Mouse (Mus musculus): ENCODE results near the gene Antxr1.
A peak's percentile ranks its signal among the peaks of the same experiment; 100 is the strongest.

Gene Antxr1

GRCm38 (mm10) chr6:87244117-87245100, 91.2 kb downstream of the Antxr1 start:
- no peak for DNase-seq

GRCm38 (mm10) chr6:87237260-87237659, 98.4 kb downstream of the Antxr1 start:
- DNase-seq, result no peak

- DNase-seq, result no peak
Observed at GRCm38 (mm10) chr6:87236061-87236460, 99.6 kb downstream of the Antxr1 start.

- no peak for DNase-seq
Observed at GRCm38 (mm10) chr6:87233111-87233510, 102.5 kb downstream of the Antxr1 start.

- DNase-seq, result no peak
Observed at GRCm38 (mm10) chr6:87230041-87230440, 105.6 kb downstream of the Antxr1 start.

- DNase-seq, result no peak
Observed at GRCm38 (mm10) chr6:87227940-87228339, 107.7 kb downstream of the Antxr1 start.

- no peak for DNase-seq
Observed at GRCm38 (mm10) chr6:87226315-87226714, 109.3 kb downstream of the Antxr1 start.

- no peak for DNase-seq
Observed at GRCm38 (mm10) chr6:87225286-87225685, 110.3 kb downstream of the Antxr1 start.

- DNase-seq, result no peak
Observed at GRCm38 (mm10) chr6:87222854-87223631, 112.6 kb downstream of the Antxr1 start.

GRCm38 (mm10) chr6:87219061-87219992, 116.3 kb downstream of the Antxr1 start:
- DNase-seq, result no peak

- peak; percentile 0 for DNase-seq
Observed at GRCm38 (mm10) chr6:87216114-87216591, 119.5 kb downstream of the Antxr1 start.

- no peak for DNase-seq
Observed at GRCm38 (mm10) chr6:87213262-87213661, 122.4 kb downstream of the Antxr1 start.

GRCm38 (mm10) chr6:87211551-87211950, 124.1 kb downstream of the Antxr1 start:
- DNase-seq, result no peak

GRCm38 (mm10) chr6:87207373-87207982, 128.1 kb downstream of the Antxr1 start:
- no peak for DNase-seq

- no peak for DNase-seq
Observed at GRCm38 (mm10) chr6:87206790-87207189, 128.8 kb downstream of the Antxr1 start.

GRCm38 (mm10) chr6:87203467-87203866, 132.2 kb downstream of the Antxr1 start:
- DNase-seq, result no peak

GRCm38 (mm10) chr6:87203065-87203464, 132.6 kb downstream of the Antxr1 start:
- DNase-seq, result no peak

- DNase-seq, result no peak
Observed at GRCm38 (mm10) chr6:87202048-87202605, 133.5 kb downstream of the Antxr1 start.

- no peak for DNase-seq
Observed at GRCm38 (mm10) chr6:87189755-87190154, 145.9 kb downstream of the Antxr1 start.

GRCm38 (mm10) chr6:87186988-87187387, 148.6 kb downstream of the Antxr1 start:
- DNase-seq, result no peak

GRCm38 (mm10) chr6:87184418-87184817, 151.2 kb downstream of the Antxr1 start:
- DNase-seq, result no peak

GRCm38 (mm10) chr6:87183981-87184380, 151.6 kb downstream of the Antxr1 start:
- DNase-seq, result no peak
